Mouse (Mus musculus) activated CD4-positive, CD25-positive, alpha-beta regulatory T cell, adult 4 months (primary cell): Measurements from ENCODE around the gene Syngr1. TPM values are rescaled to one million over a fixed set of nuclear protein-coding genes. Genes with fewer than 3 reads are reported as not detected.

Source experiments
- ATAC-seq: one replicate; pipeline ENCODE4 v1.8.0; 2017
- polyA plus RNA-seq, 2 experiments: library from polyadenylated mRNA; unstranded; fragments of 100-300 nt; shearing (Covaris generic); gene quantifications; one replicate each; pipeline ENCODE4 v1.2.1; 2017

Syngr1 gene
- polyA plus RNA-seq, 2 experiments from 2014 or later = 1.4 TPM; not detected in 1

- ATAC-seq = no peak
Measured at GRCm38 (mm10) chr15:80148565-80148964, 57.4 kb downstream of the Syngr1 start.

DNA sequence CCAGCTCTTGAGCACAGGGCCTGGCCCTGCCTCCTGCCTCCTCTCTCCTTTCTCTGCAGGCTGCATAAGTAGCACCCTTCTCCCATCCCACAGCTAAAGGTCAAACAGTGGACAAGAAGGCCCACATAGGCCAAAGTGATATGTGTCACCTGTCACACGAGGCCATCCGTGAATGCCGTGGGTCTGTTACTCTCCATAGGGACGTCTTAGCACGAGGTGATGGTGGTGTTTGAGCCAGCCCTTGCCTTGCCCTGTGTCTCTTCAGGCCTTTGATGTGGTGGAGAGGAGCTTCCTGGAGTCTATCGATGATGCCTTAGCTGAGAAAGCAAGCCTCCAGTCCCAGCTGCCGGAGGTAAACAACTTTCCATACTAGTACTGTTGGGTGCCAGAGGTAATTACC lies 58.4 kb downstream of the Syngr1 start:
- peak; percentile 85 for ATAC-seq

DNA sequence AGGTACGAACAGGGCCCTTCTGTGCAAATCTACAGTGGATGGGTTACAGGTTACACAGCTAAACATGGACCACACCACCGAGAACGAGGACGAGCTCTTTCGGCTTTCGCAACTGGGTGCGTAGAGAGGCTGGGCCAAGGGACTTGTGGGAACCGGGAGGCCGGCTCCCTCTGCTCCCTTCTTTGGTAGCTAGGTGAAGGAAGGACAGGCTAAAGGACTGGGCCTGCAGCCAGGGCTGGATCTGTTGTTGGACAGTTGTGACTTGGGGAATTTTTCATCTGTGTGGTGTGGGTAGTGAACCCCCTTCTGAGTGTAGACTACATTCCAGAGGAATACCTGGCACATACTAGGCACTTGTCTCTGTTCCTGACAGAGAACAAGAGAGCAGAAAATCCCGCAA lies 61.5 kb downstream of the Syngr1 start:
- ATAC-seq = no peak

GRCm38 (mm10) chr15:80153757-80154156 lies 62.6 kb downstream of the Syngr1 start:
- no peak for ATAC-seq

- no peak for ATAC-seq
Measured at GRCm38 (mm10) chr15:80155707-80156106, 64.6 kb downstream of the Syngr1 start.

DNA sequence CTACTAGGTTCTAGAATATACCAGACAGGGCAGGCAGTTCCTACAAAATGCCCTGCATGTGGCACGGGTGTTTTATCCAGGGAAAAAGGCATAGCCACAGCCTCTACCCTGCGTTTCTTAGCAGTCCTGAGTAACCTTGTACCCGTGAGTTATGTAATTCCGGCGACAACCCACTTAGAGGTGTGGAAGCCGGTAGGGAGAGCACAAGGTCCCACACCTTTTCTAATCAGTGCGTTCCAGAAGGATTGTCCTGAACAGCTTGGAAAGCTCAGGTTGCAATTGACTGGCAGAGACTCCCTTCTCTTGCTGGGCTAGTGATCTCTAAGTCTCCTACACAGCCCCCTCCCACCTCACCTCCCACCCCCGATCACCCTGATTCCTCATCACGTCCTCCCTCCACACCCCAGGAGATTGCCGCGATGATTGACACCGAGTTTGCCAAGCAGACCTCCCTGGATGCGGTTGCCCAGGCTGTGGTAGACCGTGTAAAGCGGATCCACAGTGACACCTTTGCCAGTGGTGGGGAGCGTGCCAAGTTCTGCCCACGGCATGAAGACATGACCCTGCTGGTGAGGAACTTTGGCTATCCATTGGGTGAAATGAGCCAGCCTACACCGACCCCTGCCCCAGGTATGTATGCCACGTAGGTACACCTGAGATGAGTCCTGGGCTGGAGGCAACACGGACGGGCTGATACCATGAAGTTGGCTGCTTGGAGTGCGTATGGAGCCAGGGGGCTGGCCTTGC lies 66.2 kb downstream of the Syngr1 start:
- no peak for ATAC-seq

DNA sequence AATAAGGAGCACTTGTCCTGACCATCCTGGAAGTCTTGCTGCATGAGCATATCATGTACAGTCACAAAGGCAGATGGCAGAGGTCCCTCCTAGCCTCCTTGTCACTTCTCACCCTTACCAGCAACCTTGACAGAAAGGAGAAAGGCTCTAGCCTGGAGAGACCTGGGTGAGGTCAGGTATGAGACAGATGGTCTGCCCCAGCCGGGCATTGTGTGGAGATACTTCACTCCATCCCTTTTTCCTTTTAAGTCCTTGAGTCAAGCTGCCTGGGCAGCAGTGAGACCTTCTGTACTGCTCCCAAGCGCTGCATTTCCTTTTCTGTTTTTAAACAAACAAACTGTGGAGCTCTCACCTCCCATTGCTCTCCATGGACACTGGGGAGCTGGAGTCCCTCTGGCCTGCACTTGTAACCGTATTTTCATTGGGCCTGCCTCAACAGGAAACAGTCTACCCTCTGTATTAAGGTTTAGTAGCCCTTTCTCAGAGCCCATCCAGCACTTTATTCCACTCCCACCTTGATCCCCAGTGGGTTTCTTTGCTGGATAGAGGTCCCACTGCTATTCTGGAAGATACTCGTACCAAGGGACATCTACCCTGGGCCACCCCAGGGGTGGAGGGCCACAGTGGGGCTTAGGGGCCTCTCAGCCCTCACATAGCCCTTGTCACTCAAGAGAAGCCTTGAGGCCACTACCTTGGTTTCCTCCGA lies 67.0 kb downstream of the Syngr1 start:
- no peak for ATAC-seq

DNA sequence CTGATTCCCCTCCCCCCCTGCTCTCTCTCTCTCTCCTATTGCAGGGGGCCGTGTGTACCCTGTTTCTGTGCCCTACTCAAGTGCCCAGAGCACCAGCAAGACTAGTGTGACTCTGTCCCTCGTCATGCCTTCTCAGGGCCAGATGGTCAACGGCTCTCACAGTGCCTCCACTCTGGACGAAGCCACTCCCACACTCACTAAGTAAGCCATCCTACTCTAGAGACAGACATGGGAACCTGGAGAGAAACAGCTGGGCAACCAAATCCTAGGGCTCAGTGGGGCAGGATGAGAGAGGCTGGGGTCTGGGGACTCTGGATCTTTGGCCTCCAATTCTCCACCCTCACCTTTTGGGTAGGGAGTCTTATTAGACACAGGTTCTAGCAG lies 67.6 kb downstream of the Syngr1 start:
- ATAC-seq = no peak

GRCm38 (mm10) chr15:80159286-80159901 lies 68.3 kb downstream of the Syngr1 start:
- no peak for ATAC-seq

- ATAC-seq = no peak
Measured at GRCm38 (mm10) chr15:80160223-80160622, 69.1 kb downstream of the Syngr1 start.

GRCm38 (mm10) chr15:80160726-80161125 lies 69.6 kb downstream of the Syngr1 start:
- no peak for ATAC-seq

DNA sequence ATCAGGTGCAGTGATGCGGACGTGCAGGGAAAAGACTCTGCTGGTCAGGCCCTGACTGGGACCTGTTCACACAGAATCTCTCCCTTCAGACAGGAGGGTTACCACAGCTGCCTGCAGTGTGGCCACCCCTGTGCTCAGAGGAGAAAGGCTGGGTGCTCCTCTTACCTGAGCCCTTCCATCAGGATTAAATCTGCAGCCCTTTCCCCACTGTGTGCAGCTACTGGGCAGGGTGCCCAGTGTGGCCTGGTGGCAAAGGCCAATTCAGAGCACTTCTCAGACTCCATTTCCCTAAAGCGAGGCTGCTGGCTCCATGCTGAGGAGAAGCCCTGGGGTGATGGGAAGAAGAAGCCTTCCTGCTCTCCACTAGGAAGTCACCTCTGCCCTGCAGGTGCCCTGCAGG lies 70.1 kb downstream of the Syngr1 start:
- no peak for ATAC-seq

- ATAC-seq = no peak
Measured at GRCm38 (mm10) chr15:80162401-80162964, 71.3 kb downstream of the Syngr1 start.

DNA sequence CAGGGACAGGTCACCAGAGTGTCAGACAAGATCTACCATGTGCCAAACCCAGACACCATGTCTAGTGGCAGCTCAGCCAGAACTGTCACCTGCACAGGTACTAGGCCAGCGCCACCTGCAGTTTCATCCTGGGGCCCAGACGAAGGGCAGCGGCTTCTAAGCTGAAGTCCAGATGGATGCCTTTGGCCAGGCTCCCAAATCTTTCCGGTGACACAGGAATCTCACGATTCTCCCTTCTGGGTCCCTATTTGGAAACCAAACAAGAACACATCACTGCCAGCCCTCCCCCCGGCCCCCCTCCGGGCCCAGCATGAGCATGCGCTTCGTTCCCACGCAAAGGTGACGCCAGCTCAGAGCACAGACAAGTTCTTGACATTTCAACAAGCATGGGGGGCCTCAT lies 72.1 kb downstream of the Syngr1 start:
- no peak for ATAC-seq

DNA sequence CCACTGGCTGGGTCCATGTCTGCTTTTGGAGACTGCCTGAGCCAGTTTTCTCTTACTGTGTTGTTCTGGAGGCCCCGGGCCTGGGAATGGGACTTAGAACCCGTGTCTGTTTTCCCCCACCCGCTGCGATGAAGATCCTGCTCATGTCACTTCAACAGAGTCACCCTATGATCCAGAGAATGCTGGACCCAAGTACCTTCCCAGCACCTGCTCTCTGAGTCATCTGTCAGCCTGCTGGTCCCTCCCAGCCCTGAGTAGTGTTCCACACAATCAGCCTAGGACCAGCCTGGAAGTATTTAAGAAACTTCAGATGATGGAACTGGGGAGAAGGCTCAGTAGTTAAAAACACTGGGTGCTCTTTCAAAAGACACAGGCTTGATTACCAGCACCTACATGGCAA lies 72.6 kb downstream of the Syngr1 start:
- ATAC-seq = no peak

GRCm38 (mm10) chr15:80165396-80165795 lies 74.3 kb downstream of the Syngr1 start:
- no peak for ATAC-seq

Other genes with a start within 250 kb of the Syngr1 start
- gene Apobec3, start 199.7 kb upstream of the Syngr1 start, polyA plus RNA-seq = 100 to 1,000 TPM; 505 to 519 TPM
- gene Cbx7, start 120.2 kb upstream of the Syngr1 start, polyA plus RNA-seq = 10 to 100 TPM; 21.9 to 30.3 TPM
- gene Pdgfb, start 76.4 kb upstream of the Syngr1 start, polyA plus RNA-seq = 1 to 10 TPM in 1 of 2 experiments, under 1 TPM in 1; 0.68 to 1.1 TPM
- gene Rpl3, start 534 bp downstream of the Syngr1 start, polyA plus RNA-seq = 1,000 to 10,000 TPM; 4,172 to 4,641 TPM
- gene Tab1, start 41.8 kb downstream of the Syngr1 start, polyA plus RNA-seq = 10 to 100 TPM; 10.7 to 14.5 TPM
- under 1 TPM in 1 of 2 experiments, not detected in 1; 0.13 TPM for gene Mgat3, start 82.4 kb downstream of the Syngr1 start, polyA plus RNA-seq
- 10 to 100 TPM; 29.3 to 37.0 TPM for gene Mief1, start 142.7 kb downstream of the Syngr1 start, polyA plus RNA-seq
- not detected for gene AC140267.1, start 144.5 kb downstream of the Syngr1 start, polyA plus RNA-seq
- gene Atf4, start 163.8 kb downstream of the Syngr1 start, polyA plus RNA-seq = 10 to 100 TPM; 74.4 to 88.7 TPM
- gene Rps19bp1, start 173.0 kb downstream of the Syngr1 start, polyA plus RNA-seq = 10 to 100 TPM; 18.9 to 21.6 TPM
- gene Cacna1i, start 195.9 kb downstream of the Syngr1 start, polyA plus RNA-seq = under 1 TPM; 0.09 to 0.11 TPM